Mouse (Mus musculus): ENCODE results near the gene Gm28053. TPM values are rescaled to one million over a fixed set of nuclear protein-coding genes. Genes with fewer than 3 reads are reported as not detected.

Gene Gm28053
- polyA plus RNA-seq, 1 experiment, result 0.43 TPM

- Histone ChIP-seq H3K36me3 (ENCODE audit: control insufficient read depth, insufficient read depth, low read length) (peaks cover 37% of the 10 kb centered on the region), H3K4me3 (ENCODE audit: extremely low read depth, insufficient read depth, insufficient read length) (no peak overlapping the region), H3K4me1 (ENCODE audit: control insufficient read depth, insufficient read depth, insufficient read length) (peaks cover 55% of the 10 kb centered on the region; the same call in 1 of the 2 replicates), H3K27ac (ENCODE audit: insufficient read depth, low read length) (peak overlapping the region; percentile 87), H3K27me3 (ENCODE audit: control insufficient read depth, insufficient read depth, low read length) (no peaks in the 10 kb centered on the region)
- 83% methylated on average over 7 of the region's 7 CpGs for WGBS
- peak in 1 of 2 experiments; percentile 2 for DNase-seq (ENCODE audit: low read depth in 1 of 2, low spot score in 2 of 2)
- no peak for TF ChIP-seq POLR2A (IDR thresholded peaks at IDR 0.05; ENCODE audit: low read depth, low read length)
- TF ChIP-seq CTCF (IDR thresholded peaks at IDR 0.05; ENCODE audit: extremely low read depth, insufficient read depth, insufficient read length, insufficient replicate concordance), result no peak
Observed at GRCm38 (mm10) chr6:48702146-48702545, 16.3 kb upstream of the Gm28053 start.

GRCm38 (mm10) chr6:48702601-48703000 is 15.8 kb upstream of the Gm28053 start:
- H3K27ac ChIP-seq (ENCODE audit: insufficient read depth, low read length), result peak overlapping the region; percentile 87
- DNase-seq (ENCODE audit: low read depth in 1 of 2, low spot score in 2 of 2), result no peak
- H3K36me3 ChIP-seq (ENCODE audit: control insufficient read depth, insufficient read depth, low read length), result peaks cover 37% of the 10 kb centered on the region
- no peak overlapping the region for H3K4me3 ChIP-seq (ENCODE audit: extremely low read depth, insufficient read depth, insufficient read length)
- 82% methylated on average over 5 of the region's 5 CpGs for WGBS
- H3K4me1 ChIP-seq (ENCODE audit: control insufficient read depth, insufficient read depth, insufficient read length), result peaks cover 53% of the 10 kb centered on the region; the same call in 1 of the 2 replicates
- no peaks in the 10 kb centered on the region for H3K27me3 ChIP-seq (ENCODE audit: control insufficient read depth, insufficient read depth, low read length)
- no peak for TF ChIP-seq POLR2A (IDR thresholded peaks at IDR 0.05; ENCODE audit: low read depth, low read length)
- TF ChIP-seq CTCF (IDR thresholded peaks at IDR 0.05; ENCODE audit: extremely low read depth, insufficient read depth, insufficient read length, insufficient replicate concordance), result no peak

- TF ChIP-seq CTCF (IDR thresholded peaks at IDR 0.05; ENCODE audit: extremely low read depth, insufficient read depth, insufficient read length, insufficient replicate concordance), result no peak
- peak overlapping the region; percentile 97 for H3K27ac ChIP-seq (ENCODE audit: insufficient read depth, low read length)
- H3K4me3 ChIP-seq (ENCODE audit: extremely low read depth, insufficient read depth, insufficient read length), result no peak overlapping the region
- H3K36me3 ChIP-seq (ENCODE audit: control insufficient read depth, insufficient read depth, low read length), result peaks cover 37% of the 10 kb centered on the region
- peaks cover 43% of the 10 kb centered on the region; the same call in 1 of the 2 replicates for H3K4me1 ChIP-seq (ENCODE audit: control insufficient read depth, insufficient read depth, insufficient read length)
- DNase-seq (ENCODE audit: low read depth in 1 of 2, low spot score in 2 of 2), result no peak
- H3K27me3 ChIP-seq (ENCODE audit: control insufficient read depth, insufficient read depth, low read length), result no peaks in the 10 kb centered on the region
Observed at GRCm38 (mm10) chr6:48704146-48704545, 14.3 kb upstream of the Gm28053 start.

GRCm38 (mm10) chr6:48706130-48706529 is 12.3 kb upstream of the Gm28053 start:
- peak overlapping the region; percentile 69 for H3K4me3 ChIP-seq (ENCODE audit: extremely low read depth, insufficient read depth, insufficient read length)
- H3K27me3 ChIP-seq (ENCODE audit: control insufficient read depth, insufficient read depth, low read length), result no peaks in the 10 kb centered on the region
- peak in 1 of 2 experiments; percentile 33 for DNase-seq (ENCODE audit: low read depth in 1 of 2, low spot score in 2 of 2)
- peaks cover 37% of the 10 kb centered on the region for H3K36me3 ChIP-seq (ENCODE audit: control insufficient read depth, insufficient read depth, low read length)
- H3K27ac ChIP-seq (ENCODE audit: insufficient read depth, low read length), result peak overlapping the region; percentile 97
- TF ChIP-seq POLR2A (IDR thresholded peaks at IDR 0.05; ENCODE audit: low read depth, low read length), result no peak; the same call in 1 of the 2 replicates
- no peak for TF ChIP-seq CTCF (IDR thresholded peaks at IDR 0.05; ENCODE audit: extremely low read depth, insufficient read depth, insufficient read length, insufficient replicate concordance)
- H3K4me1 ChIP-seq (ENCODE audit: control insufficient read depth, insufficient read depth, insufficient read length), result peaks cover 39% of the 10 kb centered on the region; the same call in 1 of the 2 replicates
- 14% methylated on average over 3 of the region's 3 CpGs for WGBS

- Histone ChIP-seq H3K36me3 (ENCODE audit: control insufficient read depth, insufficient read depth, low read length) (peaks cover 2% of the 10 kb centered on the region), H3K4me1 (ENCODE audit: control insufficient read depth, insufficient read depth, insufficient read length) (peaks cover 33% of the 10 kb centered on the region; the same call in 1 of the 2 replicates), H3K4me3 (ENCODE audit: extremely low read depth, insufficient read depth, insufficient read length) (peak overlapping the region; percentile 35; the same call in 1 of the 2 replicates), H3K27ac (ENCODE audit: insufficient read depth, low read length) (peak overlapping the region; percentile 45), H3K27me3 (ENCODE audit: control insufficient read depth, insufficient read depth, low read length) (no peaks in the 10 kb centered on the region)
- no peak for TF ChIP-seq CTCF (IDR thresholded peaks at IDR 0.05; ENCODE audit: extremely low read depth, insufficient read depth, insufficient read length, insufficient replicate concordance)
- no peak for TF ChIP-seq POLR2A (IDR thresholded peaks at IDR 0.05; ENCODE audit: low read depth, low read length)
- DNase-seq (ENCODE audit: low read depth in 1 of 2, low spot score in 2 of 2), result no peak
- 72% methylated on average over 4 of the region's 4 CpGs for WGBS
Observed at GRCm38 (mm10) chr6:48720326-48720725, 1.9 kb downstream of the Gm28053 start.

GRCm38 (mm10) chr6:48723468-48723867 is 5.1 kb downstream of the Gm28053 start:
- peaks cover 43% of the 10 kb centered on the region for H3K4me1 ChIP-seq (ENCODE audit: control insufficient read depth, insufficient read depth, insufficient read length)
- H3K4me3 ChIP-seq (ENCODE audit: extremely low read depth, insufficient read depth, insufficient read length), result no peak overlapping the region; the same call in 1 of the 2 replicates
- 46% methylated on average over 8 of the region's 8 CpGs for WGBS
- H3K27me3 ChIP-seq (ENCODE audit: control insufficient read depth, insufficient read depth, low read length), result no peaks in the 10 kb centered on the region
- no peak for DNase-seq (ENCODE audit: low read depth in 1 of 2, low spot score in 2 of 2)
- H3K36me3 ChIP-seq (ENCODE audit: control insufficient read depth, insufficient read depth, low read length), result peaks cover 2% of the 10 kb centered on the region
- TF ChIP-seq CTCF (IDR thresholded peaks at IDR 0.05; ENCODE audit: extremely low read depth, insufficient read depth, insufficient read length, insufficient replicate concordance) (no peak), POLR2A (IDR thresholded peaks at IDR 0.05; ENCODE audit: low read depth, low read length) (no peak)
- H3K27ac ChIP-seq (ENCODE audit: insufficient read depth, low read length), result peak overlapping the region; percentile 81

GRCm38 (mm10) chr6:48725476-48725875 is 7.1 kb downstream of the Gm28053 start:
- DNase-seq (ENCODE audit: low read depth in 1 of 2, low spot score in 2 of 2), result peak; percentile 79
- Histone ChIP-seq H3K4me3 (ENCODE audit: extremely low read depth, insufficient read depth, insufficient read length) (no peak overlapping the region), H3K4me1 (ENCODE audit: control insufficient read depth, insufficient read depth, insufficient read length) (peaks cover 49% of the 10 kb centered on the region), H3K36me3 (ENCODE audit: control insufficient read depth, insufficient read depth, low read length) (peaks cover 4% of the 10 kb centered on the region), H3K27me3 (ENCODE audit: control insufficient read depth, insufficient read depth, low read length) (no peaks in the 10 kb centered on the region), H3K27ac (ENCODE audit: insufficient read depth, low read length) (peak overlapping the region; percentile 75)
- WGBS, result 0% methylated on average over 1 of the region's 1 CpGs
- TF ChIP-seq CTCF (IDR thresholded peaks at IDR 0.05; ENCODE audit: extremely low read depth, insufficient read depth, insufficient read length, insufficient replicate concordance) (no peak), POLR2A (IDR thresholded peaks at IDR 0.05; ENCODE audit: low read depth, low read length) (peak; percentile 5; the same call in 1 of the 2 replicates)
